Mouse (Mus musculus): ENCODE results near the gene Ddr2.
"Not testable (repeated sequence)": the region's sequence is repeated elsewhere in the genome, so short reads cannot be mapped to it uniquely, and the experiment has no call there.

Gene Ddr2

DNA sequence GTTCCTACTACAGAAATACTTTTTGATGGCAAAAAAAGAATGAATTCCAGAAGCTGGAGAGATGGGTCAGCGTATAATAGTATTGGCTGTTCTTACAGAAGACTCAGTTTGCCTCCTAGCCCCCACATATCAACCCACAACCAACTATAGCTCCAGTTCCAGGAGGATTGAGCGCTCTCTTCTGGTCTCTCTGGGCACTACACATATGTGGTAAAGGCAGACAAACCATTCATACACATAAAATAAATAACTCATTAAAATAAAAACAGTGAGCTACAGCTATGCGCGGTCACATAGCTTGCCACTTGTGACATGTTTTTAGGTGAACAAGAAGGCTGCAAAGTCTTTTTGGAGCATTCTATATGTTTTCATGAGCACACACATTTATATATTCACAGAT lies 71.2 kb downstream of the Ddr2 start:
- in situ Hi-C loops (cut with MboI) = no loop called here

DNA sequence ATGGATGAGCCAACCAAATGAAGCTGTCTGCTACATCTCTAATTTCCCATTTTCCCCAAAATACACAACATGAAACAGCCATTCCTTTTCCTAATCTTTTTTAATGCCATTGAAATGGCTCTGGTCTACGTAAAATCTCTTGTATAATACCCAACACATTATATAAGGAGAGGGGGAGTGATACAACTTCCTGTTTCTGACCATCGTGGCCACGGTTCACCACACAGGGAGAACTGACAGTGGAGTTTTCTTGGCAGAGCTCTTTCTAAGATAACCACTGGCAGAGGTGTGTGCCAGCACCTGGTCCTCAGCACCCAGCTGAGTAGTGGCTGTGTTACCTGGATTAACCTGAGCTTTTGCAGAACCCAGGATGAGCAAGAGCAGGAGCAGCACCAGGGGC lies 75.0 kb downstream of the Ddr2 start:
- in situ Hi-C loops (cut with MboI) = no loop called here

DNA sequence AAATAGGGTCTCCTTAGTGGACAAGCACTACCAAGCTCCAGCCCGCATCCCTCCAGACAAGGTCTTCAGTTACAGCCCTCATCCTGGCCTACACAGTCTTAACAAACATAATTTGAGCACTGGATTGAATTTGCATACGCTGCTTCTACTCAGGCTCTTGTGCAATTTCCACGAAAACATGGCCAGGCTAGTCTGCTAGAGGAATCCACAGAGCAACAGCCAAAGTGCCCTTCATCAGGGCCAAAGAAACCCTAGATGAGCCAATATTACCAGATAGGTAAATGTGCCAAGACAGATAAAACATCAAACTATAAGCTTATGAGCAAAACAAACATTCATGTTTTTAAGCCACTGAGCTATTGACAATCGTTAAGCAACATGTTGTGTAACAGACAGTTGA lies 75.6 kb downstream of the Ddr2 start:
- in situ Hi-C loops (cut with MboI) = no loop called here

DNA sequence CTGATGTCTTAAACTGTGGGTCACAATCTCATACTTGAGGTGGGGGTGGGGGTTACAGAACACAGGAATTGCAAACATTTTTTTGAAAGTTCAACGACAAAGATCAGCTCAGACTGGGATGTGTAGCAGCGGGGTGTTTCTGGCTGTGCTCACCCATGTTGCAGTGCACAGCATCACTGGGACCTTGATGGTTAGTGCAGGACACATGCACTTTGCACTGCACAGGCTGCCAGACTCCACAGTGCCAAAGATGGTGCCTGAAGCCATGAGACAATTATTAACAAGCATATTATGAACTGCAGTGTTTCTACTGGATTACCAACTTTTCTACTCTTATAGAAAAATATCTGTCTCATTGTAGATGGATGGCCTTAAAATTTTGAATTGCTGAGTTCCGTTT lies 78.9 kb downstream of the Ddr2 start:
- in situ Hi-C loops (cut with MboI) = no loop called here

DNA sequence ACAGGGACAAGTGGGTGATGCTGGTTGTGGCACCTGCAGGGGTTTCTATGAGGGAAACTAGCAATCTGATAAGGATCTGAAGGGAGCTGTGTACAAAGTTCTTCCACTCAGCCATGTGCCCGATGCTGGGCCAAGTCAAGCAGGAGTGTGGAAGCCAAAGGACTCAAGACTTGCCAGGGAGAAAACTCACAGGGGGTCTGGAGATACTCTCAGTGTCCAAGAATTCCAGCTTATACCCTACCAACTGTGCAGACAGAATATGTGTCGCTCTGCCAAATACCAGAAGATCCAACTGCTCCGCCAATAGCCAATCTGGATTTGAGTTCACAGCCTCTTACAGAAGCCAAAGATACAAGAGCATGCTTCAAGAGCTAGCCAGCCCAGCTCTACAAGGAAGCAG lies 95.8 kb downstream of the Ddr2 start:
- in situ Hi-C loops (cut with MboI) = no loop called here

DNA sequence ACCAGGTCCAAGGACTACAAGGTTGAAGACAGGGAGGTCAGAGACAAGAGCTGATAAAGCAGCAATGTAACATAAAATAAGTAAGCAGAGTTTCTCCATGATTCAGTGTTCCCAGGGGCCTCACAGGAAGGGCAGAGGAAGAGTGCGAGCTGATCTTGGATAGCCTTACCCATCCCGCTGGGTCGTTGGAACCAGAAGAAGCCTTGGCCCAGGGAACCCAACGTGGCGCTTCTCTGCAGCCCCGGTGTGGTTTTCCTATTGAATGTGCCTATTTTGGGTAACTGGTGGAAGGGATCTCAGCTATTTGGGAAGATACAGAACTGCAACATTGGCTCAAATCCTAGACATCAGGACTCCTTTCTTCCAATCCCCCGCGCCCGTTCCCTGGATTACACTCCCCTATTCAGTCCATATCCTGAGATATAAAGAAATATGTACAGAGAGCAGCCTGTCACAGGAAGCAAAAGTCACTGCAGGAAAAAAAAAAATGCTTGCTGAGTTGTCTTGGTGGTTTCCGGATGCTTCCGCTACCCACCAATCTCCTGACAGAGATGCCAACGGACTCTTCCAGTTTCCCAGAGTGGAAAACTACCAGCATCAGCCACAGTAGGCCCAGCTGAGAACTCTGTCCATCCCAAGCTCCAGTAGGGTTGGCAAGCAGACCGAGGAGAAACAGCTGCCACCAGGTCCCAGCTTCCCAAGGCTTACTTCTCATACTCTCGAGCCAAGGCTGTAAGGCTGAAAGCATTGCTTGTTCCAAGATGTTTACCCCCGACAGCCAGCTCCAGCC lies 99.7 kb downstream of the Ddr2 start:
- in situ Hi-C loops (cut with MboI) = no loop called here

DNA sequence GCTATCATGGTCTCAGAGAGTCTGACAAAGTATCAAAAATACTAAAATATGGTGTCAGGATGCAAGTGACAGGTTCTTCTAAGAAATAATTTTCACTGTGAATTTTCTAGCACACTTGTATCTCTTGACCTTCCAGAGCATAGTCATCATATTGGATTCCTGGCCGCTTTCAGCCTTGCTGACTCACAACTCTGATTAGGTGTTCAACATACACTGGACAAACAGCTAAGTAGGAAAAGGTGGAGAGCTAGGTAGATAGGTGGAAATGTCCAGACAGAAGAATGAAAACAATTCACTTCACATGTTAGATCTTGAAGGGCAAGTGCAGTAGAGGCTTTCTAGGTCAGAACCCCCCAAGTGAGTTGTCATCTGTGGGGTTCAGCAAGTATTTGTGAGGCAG lies 101.3 kb downstream of the Ddr2 start:
- in situ Hi-C loops (cut with MboI) = no loop called here

DNA sequence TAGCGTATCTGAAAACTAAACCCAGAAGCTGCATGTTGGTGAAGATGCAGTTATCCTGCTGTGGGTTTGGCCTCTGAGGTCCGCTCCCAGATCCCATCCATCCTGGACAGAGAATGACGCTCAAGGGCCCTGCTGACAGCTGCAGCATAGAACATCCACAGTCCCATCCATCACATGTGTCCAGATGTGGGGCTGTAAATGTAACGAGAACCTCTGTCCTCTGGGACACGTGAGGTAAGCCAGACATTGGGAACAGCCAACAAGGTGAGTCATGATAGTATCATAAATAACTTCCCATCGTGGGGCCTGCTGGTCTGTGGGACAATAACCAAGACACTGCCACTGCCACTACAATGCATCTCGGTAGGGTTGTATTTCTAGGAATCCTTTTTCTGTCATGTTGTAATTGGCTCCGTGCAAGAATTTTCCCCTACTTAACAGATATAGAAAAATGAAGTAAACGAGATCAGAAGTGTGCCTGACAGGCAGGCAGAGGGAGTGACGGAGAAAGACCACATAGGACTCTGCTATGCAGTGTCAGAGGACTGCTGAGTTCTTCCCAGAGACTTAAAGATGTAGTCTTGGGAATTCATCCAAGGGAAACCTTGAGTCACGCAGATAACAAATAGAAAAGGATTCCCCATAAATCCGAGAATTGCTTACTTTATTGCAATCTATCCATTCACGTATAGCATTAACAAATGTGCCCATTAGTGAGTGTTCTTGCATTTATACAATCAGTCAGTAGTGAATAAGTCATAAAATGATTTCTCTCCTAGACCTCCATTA lies 101.9 kb downstream of the Ddr2 start:
- in situ Hi-C loops (cut with MboI) = no loop called here

DNA sequence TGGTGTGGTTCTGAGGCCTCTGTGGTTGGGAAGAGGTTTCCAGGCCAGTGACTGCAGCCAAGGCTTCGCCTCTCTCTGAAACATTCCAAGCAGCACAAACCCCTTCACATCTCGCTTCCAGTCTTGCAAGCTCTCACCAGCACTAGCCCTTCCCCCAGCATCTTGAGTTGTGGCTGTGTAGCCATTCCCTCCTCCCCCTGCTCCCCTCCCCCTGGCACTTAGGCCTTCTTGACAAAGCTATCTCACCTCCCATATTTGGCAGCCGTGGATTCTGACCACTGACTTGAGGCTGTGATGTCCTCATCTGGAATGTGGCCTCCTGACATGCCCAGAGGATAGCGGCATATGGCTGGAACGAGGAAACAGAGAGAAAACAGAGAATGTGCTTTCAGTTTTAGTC lies 104.0 kb downstream of the Ddr2 start:
- in situ Hi-C loops (cut with MboI) = no loop called here

DNA sequence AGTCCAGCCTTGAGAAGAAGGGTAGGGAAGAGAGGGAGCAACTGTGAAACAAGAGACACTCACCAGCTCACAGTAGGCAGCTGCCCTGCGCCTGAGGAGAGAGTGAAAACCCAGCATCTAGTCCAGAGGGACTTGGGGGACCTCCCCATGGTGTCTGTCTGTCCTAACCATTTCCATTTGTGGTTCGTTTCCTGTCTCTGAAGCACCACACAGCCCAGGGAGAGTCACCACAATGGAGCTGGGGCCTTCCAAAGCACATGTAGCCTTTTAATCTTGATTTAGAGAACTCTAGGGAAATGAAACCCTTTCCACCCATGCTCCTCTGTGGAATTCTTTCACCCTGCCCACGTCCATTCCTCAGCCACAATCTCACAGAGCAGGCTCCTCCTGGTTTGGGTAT lies 105.3 kb downstream of the Ddr2 start:
- in situ Hi-C loops (cut with MboI) = no loop called here

DNA sequence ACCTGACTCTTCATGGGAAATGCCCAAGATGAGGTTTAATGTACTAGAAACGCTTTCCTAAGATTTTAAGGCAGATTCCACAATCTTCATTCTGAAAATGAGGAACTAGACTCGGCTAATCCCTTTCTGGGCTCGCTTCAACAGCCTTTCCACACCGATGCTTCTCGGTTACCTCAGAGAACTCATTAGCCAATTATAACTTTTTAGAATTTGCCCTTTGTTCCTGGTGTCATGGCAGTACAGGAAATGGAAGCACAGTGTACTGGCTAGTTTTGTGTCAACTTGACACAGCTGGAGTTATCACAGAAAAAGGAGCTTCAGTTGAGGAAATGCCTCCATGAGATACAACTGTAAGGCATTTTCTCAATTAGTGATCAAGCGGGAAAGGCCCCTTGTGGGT lies 116.7 kb downstream of the Ddr2 start:
- in situ Hi-C loops (cut with MboI) = not testable (repeated sequence)

DNA sequence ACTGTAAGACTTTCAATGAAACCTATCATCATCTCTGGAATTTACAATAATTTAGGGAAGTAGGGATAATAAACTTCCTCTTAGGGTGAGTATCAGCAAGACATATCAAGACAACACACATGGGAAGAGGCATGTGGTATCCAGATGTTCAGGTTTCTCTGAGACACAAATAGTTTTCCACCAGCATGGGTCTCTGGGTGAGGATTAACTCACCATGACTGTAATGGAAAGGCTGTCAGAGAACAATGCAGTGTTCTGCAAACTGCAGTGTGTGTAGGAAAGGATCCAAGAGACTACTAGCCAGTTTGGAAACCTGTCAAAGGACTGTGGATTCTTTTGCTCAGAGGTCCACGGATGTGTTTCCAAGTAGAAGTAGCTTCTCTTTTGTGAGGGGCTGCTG lies 124.4 kb downstream of the Ddr2 start:
- in situ Hi-C loops (cut with MboI) = no loop called here

DNA sequence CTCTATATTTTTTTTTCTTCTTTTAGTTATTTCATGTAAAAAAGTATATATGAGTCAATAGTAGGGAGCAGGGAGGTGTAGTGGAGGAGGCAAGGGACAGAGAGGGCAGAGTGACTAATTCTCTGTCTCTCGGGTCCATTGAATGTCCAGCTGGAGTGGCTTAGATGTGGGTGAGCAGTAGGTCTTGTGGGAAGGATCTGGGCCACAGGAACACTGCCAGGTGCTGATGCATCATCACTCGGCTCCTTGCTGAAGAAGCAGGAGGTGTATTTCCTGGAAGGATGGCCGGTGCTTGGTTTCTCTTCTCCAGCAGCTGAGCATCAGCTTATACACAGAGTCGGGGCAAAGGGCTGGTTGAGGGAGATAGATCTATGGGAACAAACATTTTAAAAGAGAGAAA lies 132.9 kb downstream of the Ddr2 start:
- in situ Hi-C loops (cut with MboI) = no loop called here

DNA sequence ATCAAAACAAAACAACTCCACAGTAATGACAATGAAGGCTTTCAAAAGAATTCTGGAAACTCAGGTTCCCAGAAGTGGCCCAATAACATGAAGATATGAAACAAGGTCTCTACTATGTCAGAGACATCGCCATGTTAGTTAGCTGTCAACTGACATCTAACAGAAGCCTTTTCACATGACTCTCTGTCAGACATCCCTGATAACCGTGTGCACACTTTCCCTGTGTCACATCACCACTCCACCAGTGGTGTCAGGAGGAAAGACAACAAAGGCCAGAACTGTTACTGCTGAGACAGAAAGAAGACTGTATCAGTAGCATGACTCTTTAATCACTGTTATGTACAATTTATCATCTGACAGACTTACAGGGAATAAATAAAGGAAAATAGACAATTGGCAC lies 138.6 kb downstream of the Ddr2 start:
- in situ Hi-C loops (cut with MboI) = loop anchor here (25.0 kb wide), 1 partner anchor 190 kb away; the partner anchor contains the start of gene Uap1

DNA sequence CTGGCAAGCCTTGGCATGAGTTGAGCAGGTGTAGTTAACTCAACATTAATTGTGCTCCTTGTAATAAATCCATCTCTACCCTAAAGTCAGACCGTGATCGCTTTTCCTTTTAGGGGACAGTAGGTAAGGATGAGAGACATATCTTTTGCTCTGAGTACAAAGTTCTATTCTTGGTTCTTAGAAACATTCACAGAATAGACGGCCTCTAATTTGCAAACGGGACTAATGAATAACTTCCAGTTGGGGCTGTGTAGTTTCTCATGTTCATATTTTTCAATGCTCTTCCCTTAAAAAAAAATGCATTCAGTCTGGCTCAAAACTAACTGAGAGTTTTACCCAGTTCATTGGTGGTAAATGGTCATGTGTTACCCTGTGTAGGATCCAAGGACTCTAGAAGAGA lies 139.6 kb downstream of the Ddr2 start:
- in situ Hi-C loops (cut with MboI) = loop anchor here (25.0 kb wide), 1 partner anchor 191 kb away; the partner anchor contains the start of gene Uap1

DNA sequence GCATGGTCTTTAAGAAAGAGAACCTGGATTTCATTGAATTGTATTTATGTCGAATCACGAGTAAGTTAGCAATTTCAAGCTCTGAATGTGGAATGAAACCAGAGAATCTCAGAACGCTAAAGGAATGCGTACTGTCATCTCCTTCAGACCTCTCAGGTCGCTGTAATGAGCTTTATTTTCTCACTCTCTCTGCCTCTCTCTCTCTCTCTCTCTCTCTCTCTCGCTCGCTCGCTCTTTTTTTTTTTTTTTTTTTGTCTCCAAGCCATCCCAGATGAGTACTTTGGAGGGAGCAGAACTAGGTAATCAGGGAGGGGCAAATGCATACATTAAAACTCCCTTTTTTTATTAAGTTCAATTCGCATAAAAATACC lies 141.1 kb downstream of the Ddr2 start:
- in situ Hi-C loops (cut with MboI) = loop anchor here (25.0 kb wide), 1 partner anchor 193 kb away; the partner anchor contains the start of gene Uap1

DNA sequence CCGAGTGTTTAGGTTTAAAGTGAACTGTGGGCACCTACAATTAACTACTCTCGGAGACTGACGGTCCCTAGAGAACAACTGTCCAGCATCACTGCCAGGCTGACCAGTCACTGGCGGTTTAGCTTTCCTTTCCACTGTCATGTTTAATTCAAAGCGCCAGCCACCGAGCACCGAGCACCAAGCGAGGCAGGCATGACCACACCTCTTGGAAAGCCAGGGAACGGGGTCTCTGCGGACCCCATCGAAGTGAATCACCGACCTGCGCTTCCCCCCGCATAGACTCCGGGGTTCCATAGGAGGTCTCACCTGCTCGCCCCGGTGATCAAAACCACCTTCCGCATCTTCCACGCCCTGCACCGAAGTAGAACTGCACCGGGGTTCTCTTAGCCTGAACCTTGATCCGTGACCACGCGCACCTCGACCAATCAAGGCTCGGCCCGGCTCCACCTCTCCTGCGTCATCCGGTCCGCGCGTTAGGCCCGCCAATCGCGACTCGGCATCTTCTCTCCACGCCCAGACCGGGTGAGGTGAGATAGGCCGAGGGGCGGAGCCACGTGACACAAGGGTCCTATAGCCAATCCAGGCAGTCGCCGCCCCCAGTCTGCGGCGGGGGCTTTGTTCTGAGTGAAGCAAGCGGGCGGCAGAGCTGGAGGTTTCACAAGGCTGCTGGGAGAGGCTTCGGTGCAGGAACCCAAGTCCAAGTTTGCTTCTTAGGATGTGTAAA lies 141.6 kb downstream of the Ddr2 start, which contains the start of gene Hsd17b7:
Gene Hsd17b7, minus strand, starts transcription at position 450 of the 724 bp plus-strand sequence.
- in situ Hi-C loops (cut with MboI) = loop anchor here (25.0 kb wide), 1 partner anchor 193 kb away; the partner anchor contains the start of gene Uap1

DNA sequence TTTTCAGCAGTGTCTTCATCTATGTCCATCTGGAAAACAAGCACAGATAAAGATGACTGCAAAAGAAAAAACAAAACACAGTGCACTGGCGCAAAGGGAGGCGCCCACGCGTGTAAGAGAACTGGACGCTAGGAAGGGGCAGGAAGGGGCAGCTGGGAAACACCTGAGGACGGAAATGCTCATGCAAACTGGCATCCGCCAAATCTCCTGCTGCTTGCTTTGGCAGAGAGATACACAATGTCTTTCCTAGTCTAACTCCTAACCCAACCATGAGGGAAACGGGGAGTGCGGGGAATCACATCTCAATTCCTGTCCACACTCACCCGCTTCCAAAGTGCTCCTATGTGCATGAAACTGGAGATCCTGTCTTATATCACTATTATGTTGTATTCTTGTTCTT lies 157.5 kb downstream of the Ddr2 start:
- in situ Hi-C loops (cut with MboI) = loop anchor here (25.0 kb wide), 1 partner anchor 209 kb away; the partner anchor contains the start of gene Uap1

DNA sequence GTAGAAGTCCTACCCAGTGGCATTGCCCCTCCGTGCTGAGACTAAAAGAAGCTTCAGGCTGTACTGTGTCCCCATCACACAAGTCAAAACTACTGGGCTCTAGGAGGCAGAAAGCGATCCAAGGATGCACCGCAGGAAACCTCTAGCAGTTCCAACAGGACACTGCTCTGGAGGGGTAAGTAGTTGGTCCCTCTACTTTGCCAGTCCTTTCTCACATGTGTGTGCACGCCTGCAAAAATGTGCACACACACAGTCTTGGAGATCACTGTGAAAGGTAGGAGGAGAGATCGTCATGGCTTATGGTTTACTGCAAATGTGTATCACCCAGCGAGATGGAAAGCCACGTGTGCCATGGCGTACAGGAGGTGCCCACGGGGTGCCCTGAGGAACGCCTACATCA lies 157.9 kb downstream of the Ddr2 start:
- in situ Hi-C loops (cut with MboI) = loop anchor here (25.0 kb wide), 1 partner anchor 210 kb away; the partner anchor contains the start of gene Uap1

DNA sequence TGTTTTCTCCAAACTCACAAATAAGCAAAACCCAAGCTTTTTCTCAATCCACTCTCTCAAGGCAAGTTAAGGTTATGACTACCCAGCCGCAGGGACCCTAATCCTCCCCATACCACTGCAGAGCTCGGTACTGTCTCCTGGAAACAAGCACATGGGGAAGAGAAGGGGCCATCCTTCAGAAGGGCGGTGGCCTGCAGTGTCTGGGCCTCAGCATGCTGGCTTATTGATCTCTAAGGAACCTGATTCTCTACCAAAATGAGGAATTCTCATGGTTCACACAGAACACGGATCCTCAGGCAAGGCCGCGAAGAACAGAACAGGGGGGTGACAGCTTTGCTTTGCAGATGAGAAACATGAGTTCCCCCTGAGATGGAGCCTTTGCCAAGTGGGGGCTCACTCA lies 159.0 kb downstream of the Ddr2 start:
- in situ Hi-C loops (cut with MboI) = loop anchor here (25.0 kb wide), 1 partner anchor 211 kb away; the partner anchor contains the start of gene Uap1

DNA sequence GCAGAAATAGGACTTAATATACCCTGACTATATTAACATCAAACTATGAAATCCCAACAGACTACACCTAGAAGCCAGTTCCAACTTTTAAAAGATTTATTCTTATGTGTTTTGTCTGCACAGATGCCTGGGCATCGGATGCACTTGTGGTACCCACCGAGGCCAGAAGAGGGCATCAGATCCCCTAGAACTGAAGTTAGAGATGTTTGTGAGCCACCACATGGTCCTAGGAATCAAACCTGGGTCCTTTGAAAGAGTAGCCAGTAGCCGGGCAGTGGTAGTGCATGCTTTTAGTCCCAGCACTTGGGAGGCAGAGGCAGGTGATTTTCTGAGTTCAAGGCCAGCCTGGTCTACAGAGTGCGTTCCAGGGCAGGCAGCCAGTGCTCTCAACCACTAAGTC lies 159.9 kb downstream of the Ddr2 start:
- in situ Hi-C loops (cut with MboI) = loop anchor here (25.0 kb wide), 1 partner anchor 212 kb away; the partner anchor contains the start of gene Uap1

DNA sequence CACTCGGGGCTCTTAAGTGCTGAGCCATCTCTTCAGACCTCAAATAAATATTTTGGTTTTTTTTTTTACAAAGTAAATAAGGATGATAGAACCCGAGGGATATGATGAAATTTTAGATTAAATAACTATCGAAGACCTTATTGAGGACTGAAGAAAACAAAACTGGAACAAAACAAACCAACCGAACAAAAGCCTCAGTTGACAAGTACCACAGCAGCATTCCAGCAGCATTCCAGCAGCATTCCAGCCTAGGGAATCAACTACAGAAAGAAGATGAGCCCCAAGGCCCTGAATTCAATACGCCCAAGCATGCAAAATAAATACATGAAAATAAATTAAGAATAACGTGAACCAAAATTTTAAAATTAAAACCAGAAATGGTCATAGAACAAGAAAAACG lies 160.6 kb downstream of the Ddr2 start:
- in situ Hi-C loops (cut with MboI) = loop anchor here (25.0 kb wide), 2 partner anchors 212 to 413 kb away; partner anchors contain the start of genes Nuf2 and Uap1
